Mouse (Mus musculus): ENCODE data around the gene Gm5861.
"Not testable (repeated sequence)": the region's sequence is repeated elsewhere in the genome, so short reads cannot be mapped to it uniquely, and the experiment has no call there.

DNA sequence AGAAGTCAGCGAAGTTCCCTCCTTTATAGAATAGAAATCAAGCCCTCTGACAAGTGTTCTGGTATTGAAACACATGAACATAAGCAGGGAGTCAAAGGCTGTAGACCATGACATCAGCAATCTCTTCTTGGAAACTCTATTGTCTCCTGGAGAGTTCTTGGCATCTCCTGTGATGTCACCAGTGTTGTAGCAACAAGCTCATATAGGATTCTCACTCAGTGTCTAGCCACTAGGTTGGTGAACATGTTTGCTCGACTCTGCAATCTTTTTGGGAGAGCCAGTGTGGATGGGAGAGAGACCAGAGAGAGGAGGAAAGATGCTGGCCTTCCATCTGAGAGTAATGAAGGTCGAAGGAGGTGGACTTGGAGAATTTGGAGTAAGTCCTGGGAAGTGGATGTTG lies at the start of gene Gm5861:
- TF ChIP-seq CTCF (IDR thresholded peaks at IDR 0.05; ENCODE audit: low read depth, low read length); POLR2A (IDR thresholded peaks at IDR 0.05; ENCODE audit: insufficient read depth, low read length): not testable (repeated sequence)
